Mouse (Mus musculus) gastrocnemius, postnatal 10 days (tissue): ENCODE measurements at regions not wholly inside any gene's neighbourhood (a gene's known extent, or its start where the extent isn't known, plus 50 kb on each side); places are given as distances from the start of the nearest gene placed in this dataset.

Experiments
- DNase-seq: peaks from one replicate; pipeline ENCODE4 v3.0.0; 2021; ENCODE audit warnings: mixed read lengths

- no peak for DNase-seq
Measured at GRCm38 (mm10) chr15:56604266-56604665, 873.2 kb downstream of the Slc22a22 start.

GRCm38 (mm10) chr15:56592656-56593055 lies 884.8 kb downstream of the Slc22a22 start:
- no peak for DNase-seq

GRCm38 (mm10) chr15:56580745-56581515 lies 896.5 kb downstream of the Slc22a22 start:
- no peak for DNase-seq

GRCm38 (mm10) chr15:56563192-56563591 lies 914.2 kb downstream of the Slc22a22 start:
- DNase-seq = no peak

GRCm38 (mm10) chr15:56562785-56563184 lies 914.6 kb downstream of the Slc22a22 start:
- no peak for DNase-seq

GRCm38 (mm10) chr15:56562143-56562542 lies 915.3 kb downstream of the Slc22a22 start:
- no peak for DNase-seq

GRCm38 (mm10) chr15:56554386-56554785 lies 923.0 kb downstream of the Slc22a22 start:
- DNase-seq = no peak

- DNase-seq = no peak
Measured at GRCm38 (mm10) chr15:56553851-56554250, 923.6 kb downstream of the Slc22a22 start.

GRCm38 (mm10) chr15:56531529-56531928 lies 945.9 kb downstream of the Slc22a22 start:
- no peak for DNase-seq

- DNase-seq = no peak
Measured at GRCm38 (mm10) chr15:56518379-56518778, 959.0 kb downstream of the Slc22a22 start.

GRCm38 (mm10) chr15:56516095-56516494 lies 961.3 kb downstream of the Slc22a22 start:
- no peak for DNase-seq

GRCm38 (mm10) chr15:56498774-56499173 lies 978.7 kb downstream of the Slc22a22 start:
- DNase-seq = no peak

- DNase-seq = no peak
Measured at GRCm38 (mm10) chr15:56497757-56498156, 979.7 kb downstream of the Slc22a22 start.

- no peak for DNase-seq
Measured at GRCm38 (mm10) chr15:56496355-56496754, 981.1 kb downstream of the Slc22a22 start.

- no peak for DNase-seq
Measured at GRCm38 (mm10) chr15:56485931-56486330, 991.5 kb downstream of the Slc22a22 start.

- no peak for DNase-seq
Measured at GRCm38 (mm10) chr15:56484693-56485092, 992.7 kb downstream of the Slc22a22 start.

GRCm38 (mm10) chr15:56479682-56480081 lies 997.7 kb downstream of the Slc22a22 start:
- no peak for DNase-seq

GRCm38 (mm10) chr15:56479015-56479414 lies 998.4 kb downstream of the Slc22a22 start:
- DNase-seq = no peak

- no peak for DNase-seq
Measured at GRCm38 (mm10) chr15:56473679-56474078, 1003.7 kb downstream of the Slc22a22 start.

GRCm38 (mm10) chr15:56451881-56452280 lies 1025.5 kb downstream of the Slc22a22 start:
- DNase-seq = no peak

GRCm38 (mm10) chr15:56448015-56448645 lies 1029.3 kb downstream of the Slc22a22 start:
- DNase-seq = no peak

- no peak for DNase-seq
Measured at GRCm38 (mm10) chr15:56440171-56440570, 1037.3 kb downstream of the Slc22a22 start.

- no peak for DNase-seq
Measured at GRCm38 (mm10) chr15:56438370-56438769, 1039.1 kb downstream of the Slc22a22 start.

GRCm38 (mm10) chr15:56436131-56436530 lies 1041.3 kb downstream of the Slc22a22 start:
- no peak for DNase-seq
